Mouse (Mus musculus) CH12.LX (cell line): Measurements from ENCODE around the gene Tnfaip3. TPM values are rescaled to one million over a fixed set of nuclear protein-coding genes. Genes with fewer than 3 reads are reported as not detected.

ENCODE experiments used
- DNase-seq: peaks from one replicate; pipeline ENCODE4 v3.0.0-alpha.2; 2013; ENCODE audit errors: extremely low read depth
- H3K27ac ChIP-seq: 2 replicates; pipeline ENCODE4 v1.5.1; 2012; ENCODE audit warnings: low read depth, mild to moderate bottlenecking, control low read depth, moderate library complexity; ENCODE audit not compliant: insufficient read depth
- H3K27me3 ChIP-seq: replicated peaks from 2 replicates; pipeline ENCODE3; 2012; ENCODE audit warnings: inconsistent platforms
- H3K36me3 ChIP-seq, 2 experiments: replicated peaks in 1 of 2; 2 replicates each; pipeline versions ENCODE3 to v1.6.1; 2012; ENCODE audit warnings: inconsistent platforms in 1 of 2, low read length in 1 of 2, mild to moderate bottlenecking in 1 of 2, mixed read lengths in 1 of 2, moderate library complexity in 1 of 2; ENCODE audit not compliant: control insufficient read depth in 1 of 2, insufficient read depth in 1 of 2
- H3K4me1 ChIP-seq, 2 experiments: 2 replicates each; pipeline ENCODE4 v1.6.1; 2012; ENCODE audit warnings: inconsistent platforms in 1 of 2, moderate library complexity in 1 of 2; ENCODE audit not compliant: insufficient read depth in 2 of 2, control insufficient read depth in 1 of 2
- H3K4me2 ChIP-seq: 2 replicates; pipeline ENCODE4 v1.6.1; 2012; ENCODE audit warnings: low read depth, mild to moderate bottlenecking, control low read depth; ENCODE audit not compliant: poor library complexity, insufficient read depth, severe bottlenecking
- H3K4me3 ChIP-seq, 3 experiments: fragments of 150-350 bp in 1 of 3; sonication (generic) in 1 of 3; replicated peaks in 1 of 3; 2 replicates each; pipeline versions ENCODE3 to v1.5.1; 2011 to 2012; ENCODE audit warnings: low read depth in 2 of 3, low read length in 2 of 3, mild to moderate bottlenecking in 2 of 3, moderate library complexity in 2 of 3, control low read depth in 1 of 3, improper control_type of control experiment in 1 of 3, inconsistent platforms in 1 of 3, mixed read lengths in 1 of 3; ENCODE audit not compliant: poor library complexity in 1 of 3
- H3K79me2 ChIP-seq: replicated peaks from 2 replicates; pipeline ENCODE4 v1.6.1; 2012; ENCODE audit warnings: mild to moderate bottlenecking, moderate library complexity; ENCODE audit not compliant: control insufficient read depth, poor library complexity, insufficient read depth, severe bottlenecking; ENCODE audit errors: extremely low read depth
- H3K9ac ChIP-seq: 2 replicates; pipeline ENCODE4 v1.6.1; 2012; ENCODE audit warnings: low read depth, mild to moderate bottlenecking, control low read depth, moderate library complexity; ENCODE audit not compliant: insufficient read depth
- H3K9me3 ChIP-seq: replicated peaks from 2 replicates; pipeline ENCODE3; 2012; ENCODE audit warnings: low read length, inconsistent platforms, mixed read lengths
- BHLHE40 ChIP-seq: IDR thresholded peaks from 2 replicates; pipeline ENCODE4 v1.6.1; 2011; ENCODE audit warnings: mild to moderate bottlenecking, low read depth, low read length, improper control_type of control experiment
- CHD1 ChIP-seq: IDR thresholded peaks from 2 replicates; pipeline ENCODE4 v1.6.1; 2012; ENCODE audit warnings: low read depth, low read length, improper control_type of control experiment, inconsistent platforms
- CTCF ChIP-seq, 2 experiments: IDR thresholded peaks in 1 of 2; conservative IDR thresholded peaks in 1 of 2; 2 replicates each; pipeline ENCODE4 v1.5.1; 2011 to 2012; ENCODE audit warnings: low read depth in 2 of 2, low read length in 2 of 2, improper control_type of control experiment in 1 of 2, inconsistent platforms in 1 of 2, mild to moderate bottlenecking in 1 of 2, moderate library complexity in 1 of 2
- EP300 ChIP-seq: IDR thresholded peaks from 2 replicates; pipeline ENCODE4 v1.6.1; 2011; ENCODE audit warnings: low read length, improper control_type of control experiment
- ETS1 ChIP-seq: conservative IDR thresholded peaks from 2 replicates; pipeline ENCODE4 v1.6.1; 2012; ENCODE audit warnings: low read depth, mild to moderate bottlenecking, inconsistent platforms, low read length, improper control_type of control experiment, moderate library complexity
- HCFC1 ChIP-seq: IDR thresholded peaks from 2 replicates; pipeline ENCODE4 v1.6.1; 2012; ENCODE audit warnings: low read depth, mild to moderate bottlenecking, inconsistent platforms, low read length, improper control_type of control experiment
- IRF4 ChIP-seq: IDR thresholded peaks from 2 replicates; pipeline ENCODE4 v1.6.1; 2014; ENCODE audit warnings: low read depth, mild to moderate bottlenecking, inconsistent platforms, low read length, improper control_type of control experiment
- JUN ChIP-seq: IDR thresholded peaks from 2 replicates; pipeline ENCODE4 v1.6.1; 2011; ENCODE audit warnings: low read depth, mild to moderate bottlenecking, low read length, improper control_type of control experiment, moderate library complexity; ENCODE audit not compliant: insufficient read depth
- JUND ChIP-seq: conservative IDR thresholded peaks from 2 replicates; pipeline ENCODE4 v1.6.1; 2011; ENCODE audit warnings: low read depth, low read length, improper control_type of control experiment
- KAT2A ChIP-seq: IDR thresholded peaks from 2 replicates; pipeline ENCODE4 v1.6.1; 2012; ENCODE audit warnings: low read length, improper control_type of control experiment, inconsistent platforms; ENCODE audit not compliant: insufficient replicate concordance
- MAFK ChIP-seq: IDR thresholded peaks from 2 replicates; pipeline ENCODE4 v1.6.1; 2011; ENCODE audit warnings: low read length, improper control_type of control experiment; ENCODE audit not compliant: insufficient replicate concordance
- MAX ChIP-seq: IDR thresholded peaks from 2 replicates; pipeline ENCODE4 v1.6.1; 2011; ENCODE audit warnings: low read length, improper control_type of control experiment
- MAZ ChIP-seq: IDR thresholded peaks from 2 replicates; pipeline ENCODE4 v1.6.1; 2012; ENCODE audit warnings: low read depth, mild to moderate bottlenecking, inconsistent platforms, low read length, improper control_type of control experiment, moderate library complexity
- MXI1 ChIP-seq: IDR thresholded peaks from 2 replicates; pipeline ENCODE4 v1.6.1; 2011; ENCODE audit warnings: mild to moderate bottlenecking, low read depth, low read length, improper control_type of control experiment
- NRF1 ChIP-seq: IDR thresholded peaks from 2 replicates; pipeline ENCODE4 v1.6.1; 2014; ENCODE audit warnings: low read depth, mild to moderate bottlenecking, inconsistent platforms, low read length, improper control_type of control experiment, moderate library complexity
- PAX5 ChIP-seq: IDR thresholded peaks from 2 replicates; pipeline ENCODE4 v1.6.1; 2012; ENCODE audit warnings: low read length, inconsistent platforms, mixed read lengths
- POLR2A ChIP-seq: IDR thresholded peaks from 2 replicates; pipeline ENCODE4 v1.6.1; 2011; ENCODE audit warnings: low read depth, mild to moderate bottlenecking, improper control_type of control experiment, low read length
- TBP ChIP-seq: conservative IDR thresholded peaks from 2 replicates; pipeline ENCODE4 v1.6.1; 2011; ENCODE audit warnings: low read depth, low read length, improper control_type of control experiment
- TCF12 ChIP-seq: IDR thresholded peaks from 2 replicates; pipeline ENCODE4 v1.6.1; 2014; ENCODE audit warnings: low read depth, mild to moderate bottlenecking, inconsistent platforms, low read length, improper control_type of control experiment
- UBTF ChIP-seq: IDR thresholded peaks from 2 replicates; pipeline ENCODE4 v1.6.1; 2012; ENCODE audit warnings: low read depth, mild to moderate bottlenecking, inconsistent platforms, low read length, improper control_type of control experiment, moderate library complexity
- USF1 ChIP-seq: IDR thresholded peaks from 2 replicates; pipeline ENCODE4 v1.6.1; 2014; ENCODE audit warnings: low read depth, mild to moderate bottlenecking, inconsistent platforms, low read length, improper control_type of control experiment
- ZC3H11A ChIP-seq: IDR thresholded peaks from 2 replicates; pipeline ENCODE4 v1.6.1; 2012; ENCODE audit warnings: low read depth, mild to moderate bottlenecking, inconsistent platforms, low read length, improper control_type of control experiment
- ZKSCAN1 ChIP-seq: IDR thresholded peaks from 2 replicates; pipeline ENCODE4 v1.6.1; 2012; ENCODE audit warnings: low read depth, inconsistent platforms, low read length, improper control_type of control experiment, borderline replicate concordance
- ZNF384 ChIP-seq: IDR thresholded peaks from 2 replicates; pipeline ENCODE4 v1.6.1; 2012; ENCODE audit warnings: low read depth, low read length, improper control_type of control experiment, inconsistent platforms
- dilution Hi-C: fragments of 300-500 bp; cut with MboI; formaldehyde crosslinking; loops from 2 replicates; pipeline ENCODE4 v1.14.3; 2020; ENCODE audit warnings: low sequenced_read_pairs; ENCODE audit not compliant: extremely low pct_unique_long_range_greater_than_20kb, extremely low pct_ligation_motif_present
- in situ Hi-C: fragments of 300-500 bp; cut with MboI; formaldehyde crosslinking; loops from 3 replicates; pipeline ENCODE4 v1.14.3; 2019; ENCODE audit warnings: low sequenced_read_pairs, low pct_ligation_motif_present, low pct_unique_long_range_greater_than_20kb, mixed read lengths
- polyA plus RNA-seq: library from polyadenylated mRNA; unstranded; fragments of >175 nt; gene quantifications from 2 replicates; pipeline ENCODE4 v1.2.1, GENCODE M21; 2012; ENCODE audit warnings: low read depth; ENCODE audit not compliant: insufficient read length
- total RNA-seq, 2 experiments: library from RNA; depleted of rRNA; stranded (reverse); fragments of 300-350 nt in 1 of 2; fragments of >200 nt in 1 of 2; gene quantifications; 2 replicates each; pipeline ENCODE4 v1.2.3; 2012 to 2014

Gene Tnfaip3
- total and polyA plus RNA-seq, 3 experiments = 24.6 to 95.3 (median 51.7) TPM

DNA sequence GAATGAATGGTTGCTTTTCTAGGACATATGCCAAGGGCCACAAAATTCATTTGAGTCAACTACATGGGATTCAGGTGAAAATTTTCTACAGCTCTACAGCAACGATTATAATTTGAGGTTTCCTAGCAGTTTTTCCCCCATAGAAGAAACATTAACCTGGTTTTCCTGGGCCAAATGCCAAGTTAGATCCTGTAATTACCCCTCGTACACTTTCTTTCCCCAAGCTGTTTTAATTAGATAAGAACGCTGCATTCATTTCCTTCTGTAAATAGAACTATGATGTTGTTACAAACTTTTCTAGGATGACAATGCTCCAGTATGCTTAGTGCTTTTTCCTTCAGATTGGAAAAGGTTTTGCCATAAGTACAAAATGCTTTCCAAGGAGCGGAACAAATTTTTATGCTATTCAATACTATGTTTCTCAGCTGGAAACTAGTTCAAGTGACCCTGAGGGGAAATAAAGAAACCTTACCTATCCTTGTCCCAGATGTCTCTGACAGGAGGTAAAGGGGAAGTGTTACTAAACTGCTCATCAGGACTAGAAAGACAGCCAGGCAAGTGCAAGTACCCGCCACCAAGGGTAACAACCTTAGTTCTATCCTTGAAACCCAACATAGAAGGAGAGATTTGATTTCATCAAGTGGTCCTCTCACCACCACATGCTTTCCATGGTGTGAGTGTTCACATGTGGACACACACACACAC is 8.3 kb upstream of the Tnfaip3 start:
- H3K27ac ChIP-seq = no peak overlapping the region

DNA sequence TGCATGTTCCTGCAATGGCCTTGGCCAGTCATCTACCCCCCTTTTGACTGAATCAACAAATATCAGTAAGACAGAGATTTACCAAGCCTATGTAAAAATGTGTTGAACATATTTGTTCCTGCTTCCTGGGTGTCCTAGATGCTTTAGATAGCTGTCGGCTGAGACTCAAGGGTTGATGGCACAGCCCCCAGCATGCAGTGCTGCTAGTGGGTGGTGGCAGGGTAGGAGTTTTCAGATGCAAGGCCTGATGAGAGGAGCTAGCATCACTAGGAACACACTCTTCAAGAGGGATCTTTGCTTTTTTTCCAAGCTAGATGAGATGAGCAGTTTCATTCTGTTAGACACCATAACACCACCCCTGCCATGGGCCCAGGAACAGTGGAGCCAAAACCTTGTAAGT is 6.8 kb upstream of the Tnfaip3 start:
- dilution Hi-C loops = no loop called here
- in situ Hi-C loops = no loop called here
- H3K27ac ChIP-seq = no peak overlapping the region

More for the DNA sequence above, 8.3 kb upstream of the Tnfaip3 start:
- Histone ChIP-seq H3K4me3 (no peak overlapping the region), H3K4me2 (no peak overlapping the region), H3K4me1 (peaks cover 0 to 20% of the 10 kb centered on the region in 2 experiments; a peak in 1 of 4 replicates), H3K9me3 (no peaks in the 10 kb centered on the region), H3K9ac (no peak overlapping the region), H3K27me3 (no peaks in the 10 kb centered on the region), H3K36me3 (no peaks in the 10 kb centered on the region), H3K79me2 (no peaks in the 10 kb centered on the region)
- TF ChIP-seq ZKSCAN1 (no peak), MAX (no peak)
- dilution Hi-C loops = no loop called here
- in situ Hi-C loops = no loop called here
- no peak for DNase-seq

DNA sequence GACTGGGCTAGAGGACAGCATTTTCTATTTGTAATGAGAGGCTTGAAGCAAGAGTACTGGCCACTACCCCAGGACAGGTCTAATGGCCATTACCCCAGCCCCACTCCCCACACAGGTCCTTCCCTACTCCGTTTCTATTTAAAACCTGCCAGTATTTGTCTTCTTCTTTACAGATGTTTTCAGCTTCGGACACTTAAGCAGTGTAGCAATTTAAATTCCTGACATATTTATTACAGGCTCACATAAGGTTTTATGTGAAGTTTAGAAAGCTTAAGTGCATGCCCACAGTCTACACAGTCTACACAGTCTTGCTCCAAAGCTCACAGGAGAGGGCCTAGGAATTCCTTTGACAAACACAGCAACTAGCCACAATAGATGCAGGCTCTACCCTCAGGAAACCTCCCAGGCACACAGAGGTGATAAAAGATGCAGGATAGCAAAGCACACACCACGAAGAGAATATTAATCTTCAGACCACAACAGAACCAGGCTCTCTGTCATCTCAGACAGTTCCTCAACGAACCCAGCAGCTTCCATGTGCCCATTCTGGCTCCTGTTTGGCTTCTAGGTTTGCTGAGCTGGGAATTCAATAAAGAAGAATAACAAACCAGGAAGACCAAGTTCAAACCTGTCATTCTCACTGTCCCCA is 1.5 kb upstream of the Tnfaip3 start:
- DNase-seq = no peak
- H3K4me1 ChIP-seq = peaks cover 0 to 12% of the 10 kb centered on the region in 2 experiments; a peak in 2 of 4 replicates
- in situ Hi-C loops = loop anchor here (5.0 kb wide), 2 partner anchors 70 to 170 kb away; no protein-coding TSS in a partner anchor

More for the DNA sequence above, 6.8 kb upstream of the Tnfaip3 start:
- no peaks in the 10 kb centered on the region for H3K79me2 ChIP-seq
- TF ChIP-seq TBP (no peak), MAZ (no peak), JUN (no peak), HCFC1 (no peak), CHD1 (no peak), POLR2A (no peak), CTCF (conservative IDR thresholded peaks at IDR 0.05 in 1 of 2, IDR thresholded peaks at IDR 0.05 in 1 of 2; ENCODE audit: low read depth in 2 of 2, low read length in 2 of 2) (no peak), JUND (no peak), MAFK (no peak), NRF1 (no peak), BHLHE40 (no peak), ETS1 (no peak), TCF12 (no peak), USF1 (no peak), MXI1 (no peak), KAT2A (no peak), ZC3H11A (no peak)
- TF ChIP-seq, all 38 proteins: peak for 0
- peaks cover 0 to 21% of the 10 kb centered on the region in 2 experiments; a peak in 1 of 4 replicates for H3K4me1 ChIP-seq
- H3K4me3 ChIP-seq = no peak overlapping the region
- DNase-seq = no peak
- no peak overlapping the region for H3K9ac ChIP-seq
- H3K9me3 ChIP-seq = no peaks in the 10 kb centered on the region
- no peak overlapping the region for H3K4me2 ChIP-seq
- H3K27me3 ChIP-seq = no peaks in the 10 kb centered on the region
- H3K36me3 ChIP-seq = no peaks in the 10 kb centered on the region

More for the DNA sequence above, 1.5 kb upstream of the Tnfaip3 start:
- H3K36me3 ChIP-seq = peaks cover 4 to 7% of the 10 kb centered on the region in 2 experiments
- no peaks in the 10 kb centered on the region for H3K27me3 ChIP-seq
- H3K79me2 ChIP-seq = peaks cover 29% of the 10 kb centered on the region
- no peak overlapping the region for H3K27ac ChIP-seq
- H3K4me2 ChIP-seq = no peak overlapping the region
- no peak for TF ChIP-seq IRF4
- no peak for TF ChIP-seq TCF12
- no peak for TF ChIP-seq PAX5
- TF ChIP-seq UBTF = no peak
- TF ChIP-seq ZNF384 = no peak
- TF ChIP-seq ZKSCAN1 = no peak
- TF ChIP-seq MAFK = no peak
- no peak for TF ChIP-seq EP300
- H3K9ac ChIP-seq = no peak overlapping the region
- no peaks in the 10 kb centered on the region for H3K9me3 ChIP-seq
- dilution Hi-C loops = no loop called here
- H3K4me3 ChIP-seq = no peak overlapping the region
